Mouse (Mus musculus): ENCODE data around the gene Nucb1.

- no peak for TF ChIP-seq POLR2A (IDR thresholded peaks at IDR 0.05; ENCODE audit: extremely low read depth, insufficient read depth, low read length)
- no peak for TF ChIP-seq CTCF (IDR thresholded peaks at IDR 0.05; ENCODE audit: low read depth, low read length)
These were observed 24.0 kb downstream of the Nucb1 start for GRCm38 (mm10) chr7:45486158-45486557.

Data from liver, adult 2 months (tissue).